Mouse (Mus musculus) right cerebral cortex, postnatal 10 days (tissue): Measurements from ENCODE around the gene Ahr.

Experiments used
- DNase-seq, 2 experiments: peaks; one replicate each; pipeline ENCODE4 v3.0.0; 2021; ENCODE audit warnings: low spot score in 2 of 2

Gene Ahr

GRCm38 (mm10) chr12:35503586-35503985 lies 31.3 kb downstream of the Ahr start:
- DNase-seq = no peak

DNA sequence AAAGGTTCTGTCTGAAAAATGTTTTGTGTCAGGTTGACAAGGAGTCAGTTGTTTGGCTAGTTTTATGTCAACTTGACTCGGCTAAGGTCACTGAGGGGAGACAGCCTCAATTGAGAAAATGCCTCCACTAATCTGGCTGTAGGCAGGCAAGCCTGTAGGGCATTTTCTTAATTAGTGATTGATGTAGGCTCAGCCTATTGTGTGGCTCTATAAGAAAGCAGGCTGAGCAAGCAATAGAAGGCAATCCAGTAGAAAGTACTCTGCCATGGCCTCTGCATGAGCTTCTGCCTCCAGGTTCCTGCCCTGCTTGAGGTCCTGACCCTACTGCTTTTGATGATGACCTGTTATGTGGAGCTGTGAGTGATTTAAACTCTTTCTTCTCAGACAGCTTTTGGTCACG lies 33.4 kb downstream of the Ahr start:
- DNase-seq = no peak

DNA sequence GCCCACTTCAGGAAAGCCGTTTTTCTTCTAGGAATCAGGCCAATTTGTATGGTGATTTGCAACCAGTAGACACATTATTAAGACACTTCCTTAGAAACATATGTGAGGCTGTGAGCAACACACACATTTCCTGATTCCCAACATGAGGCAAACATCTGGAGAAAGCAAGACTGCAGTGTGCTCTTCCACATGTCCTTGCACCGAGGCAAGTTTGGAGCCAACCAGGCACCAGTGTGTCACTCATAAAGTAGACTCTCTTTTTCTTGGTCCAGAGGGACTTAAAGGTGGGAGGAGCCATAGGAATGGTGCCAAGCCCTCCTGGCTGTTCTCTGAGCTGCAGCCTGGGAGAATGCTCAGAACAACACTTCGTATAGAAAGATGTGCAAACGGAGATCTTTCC lies 39.6 kb downstream of the Ahr start:
- DNase-seq = no peak

- no peak for DNase-seq
Measured at GRCm38 (mm10) chr12:35480764-35481163, 54.1 kb downstream of the Ahr start.

GRCm38 (mm10) chr12:35478906-35479305 lies 55.9 kb downstream of the Ahr start:
- DNase-seq = no peak

DNA sequence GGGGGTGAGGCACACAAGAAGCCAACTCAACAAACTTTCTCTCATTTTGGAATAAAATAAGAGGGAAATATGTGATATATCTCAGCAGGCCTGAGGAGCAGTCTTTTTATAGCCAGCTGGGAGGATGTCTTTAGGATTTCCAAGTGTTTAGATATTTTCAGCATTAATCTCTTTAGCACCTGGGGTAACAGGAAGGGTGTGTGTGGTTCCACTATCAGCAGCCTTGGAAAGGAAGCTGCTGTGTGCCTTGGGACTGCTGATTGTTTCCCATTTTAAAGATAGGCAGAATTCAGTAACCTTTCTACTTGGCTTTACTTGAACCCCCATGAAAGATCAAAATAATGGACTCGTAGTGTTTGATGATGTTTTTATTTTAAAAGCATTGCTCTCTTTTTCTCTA lies 71.4 kb downstream of the Ahr start:
- no peak for DNase-seq

DNA sequence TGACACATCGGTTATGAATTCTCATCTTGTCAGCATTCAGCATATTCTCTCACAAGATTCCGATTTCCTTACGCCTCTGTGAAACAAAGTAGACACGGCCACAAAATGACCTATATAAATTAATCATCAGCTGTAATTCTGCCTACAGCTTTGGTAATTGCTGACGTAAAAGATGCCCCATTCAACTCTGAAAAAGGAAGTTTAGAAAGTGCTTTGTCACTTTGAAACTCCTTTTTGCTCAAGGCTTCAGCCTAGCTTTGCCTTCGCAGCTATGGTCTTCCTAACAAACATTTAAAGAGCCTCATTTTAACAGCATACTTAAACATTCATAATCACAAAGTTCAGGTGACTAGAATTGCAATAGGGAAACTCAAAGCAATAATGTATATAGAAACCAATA lies 72.2 kb downstream of the Ahr start:
- no peak for DNase-seq

DNA sequence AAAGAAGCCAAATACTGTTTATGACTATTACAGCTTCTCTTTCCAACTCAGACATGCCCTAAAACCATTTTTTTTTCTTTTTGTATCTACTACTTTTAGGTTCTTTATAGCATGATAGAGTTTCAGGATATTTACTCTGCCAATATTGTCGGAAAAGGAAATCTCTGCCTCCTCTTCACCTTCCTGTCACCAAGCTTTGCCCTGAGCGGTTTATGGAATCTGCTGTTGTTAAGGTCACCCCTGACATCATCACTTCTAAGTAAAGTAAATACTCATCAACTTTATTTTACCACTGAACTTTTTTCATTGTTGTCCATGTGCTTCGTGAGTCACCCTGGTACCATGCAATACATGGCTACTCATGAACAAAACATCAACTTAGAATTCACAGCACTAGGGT lies 75.2 kb downstream of the Ahr start:
- no peak for DNase-seq
